Mouse (Mus musculus) embryonic facial prominence, embryonic 11.5 days (tissue): ENCODE results near the gene Zfyve1. TPM values are rescaled to one million over a fixed set of nuclear protein-coding genes. Genes with fewer than 3 reads are reported as not detected.
"Not testable (repeated sequence)": the region's sequence is repeated elsewhere in the genome, so short reads cannot be mapped to it uniquely, and the experiment has no call there.

Source experiments
- ATAC-seq: fragments of 200-750 bp; cut with Nextera tagmentation; replicated peaks from 2 replicates; pipeline ENCODE4 v1.8.0; 2017; ENCODE audit warnings: low read depth; ENCODE audit not compliant: insufficient number of reproducible peaks, low FRiP score, low TSS enrichment
- DNase-seq: peaks from one replicate; pipeline ENCODE4 v3.0.0-alpha.2; 2015; ENCODE audit warnings: low spot score
- H3K27ac ChIP-seq: fragments of 300-500 bp; sonication (generic); replicated peaks from 2 replicates; pipeline ENCODE4 v1.5.1; 2014; ENCODE audit warnings: mild to moderate bottlenecking, low read depth, low read length, control low read depth
- H3K27me3 ChIP-seq: fragments of 300-500 bp; sonication (generic); 2 replicates; pipeline ENCODE4 v1.6.1; 2014; ENCODE audit warnings: mild to moderate bottlenecking, low read length, moderate library complexity, mixed read lengths; ENCODE audit not compliant: control insufficient read depth, insufficient read depth
- H3K36me3 ChIP-seq: fragments of 300-500 bp; sonication (generic); replicated peaks from 2 replicates; pipeline ENCODE4 v1.6.1; 2014; ENCODE audit warnings: low read depth, mild to moderate bottlenecking, low read length, moderate library complexity, mixed read lengths; ENCODE audit not compliant: control insufficient read depth, insufficient read depth
- H3K4me1 ChIP-seq: fragments of 300-500 bp; sonication (generic); 2 replicates; pipeline ENCODE4 v1.6.1; 2014; ENCODE audit warnings: low read length, mixed read lengths; ENCODE audit not compliant: control insufficient read depth, insufficient read depth
- H3K4me2 ChIP-seq: fragments of 300-500 bp; sonication (generic); 2 replicates; pipeline ENCODE4 v1.6.1; 2014; ENCODE audit warnings: low read depth, mild to moderate bottlenecking, control low read depth, low read length, moderate library complexity
- H3K4me3 ChIP-seq: fragments of 300-500 bp; sonication (generic); 2 replicates; pipeline ENCODE4 v1.5.1; 2014; ENCODE audit warnings: low read depth, low read length, control low read depth
- H3K9ac ChIP-seq: fragments of 300-500 bp; sonication (generic); replicated peaks from 2 replicates; pipeline ENCODE4 v1.6.1; 2014; ENCODE audit warnings: mild to moderate bottlenecking, control low read depth, low read length
- H3K9me3 ChIP-seq: fragments of 300-500 bp; sonication (generic); replicated peaks from 2 replicates; pipeline ENCODE4 v1.6.1; 2016; ENCODE audit warnings: mild to moderate bottlenecking, low read length, inconsistent platforms, mixed read lengths; ENCODE audit not compliant: control insufficient read depth
- WGBS: fragments of 180-500 bp; shearing (Covaris S2); extraction: QIAGEN DNeasy Blood & Tissue Kit; methylation state at CpG from one replicate; pipeline ENCODE4 v1.1.7; 2014; 5-methylcytosine and 5-hydroxymethylcytosine counted together
- polyA plus RNA-seq: library from polyadenylated mRNA; unstranded; fragments of >200 nt; fragmentation: Nextera tagmentation; extraction: Ambion mirVana; gene quantifications from 2 replicates; pipeline ENCODE4 v1.2.1, GENCODE M21; 2014

Zfyve1 gene
- 16.7 and 17.0 TPM in 2 replicates for polyA plus RNA-seq

- DNase-seq (peak; percentile 97), ATAC-seq (peak; percentile 99)
- Histone ChIP-seq H3K36me3 (no peaks in the 10 kb centered on the region), H3K4me3 (peak within 1 kb of the TSS; percentile 79), H3K4me2 (peak within 1 kb of the TSS; percentile 51), H3K4me1 (no peaks in the 10 kb centered on the region), H3K9ac (peak within 1 kb of the TSS; percentile 92), H3K27me3 (no peaks in the 10 kb centered on the region), H3K27ac (peak within 1 kb of the TSS; percentile 65; the same call in 1 of the 2 replicates), H3K9me3 (no peaks in the 10 kb centered on the region)
- WGBS: under 1% methylated on average over 28 of the region's 28 CpGs
Observed at GRCm38 (mm10) chr12:83597025-83597501, at the start of gene Zfyve1. Zfyve1 (minus strand) TSS chr12:83597222.

GRCm38 (mm10) chr12:83643116-83643515 lies 46.1 kb upstream of the Zfyve1 start:
- DNase-seq (no peak), ATAC-seq (no peak)
- Histone ChIP-seq H3K9me3 (no peaks in the 10 kb centered on the region), H3K27ac (no peak overlapping the region), H3K4me3 (no peak overlapping the region), H3K4me1 (no peaks in the 10 kb centered on the region), H3K9ac (no peak overlapping the region), H3K36me3 (peaks cover 13% of the 10 kb centered on the region), H3K27me3 (no peaks in the 10 kb centered on the region), H3K4me2 (no peak overlapping the region)
- 90% methylated on average over 1 of the region's 1 CpGs for WGBS

- Histone ChIP-seq H3K4me1 (no peaks in the 10 kb centered on the region), H3K9me3 (no peaks in the 10 kb centered on the region), H3K4me3 (no peak overlapping the region), H3K9ac (no peak overlapping the region), H3K27ac (no peak overlapping the region), H3K27me3 (no peaks in the 10 kb centered on the region), H3K4me2 (no peak overlapping the region), H3K36me3 (peaks cover 17% of the 10 kb centered on the region)
- 91% methylated on average over 2 of the region's 2 CpGs for WGBS
- DNase-seq (no peak), ATAC-seq (no peak)
Observed at GRCm38 (mm10) chr12:83641233-83641632, 44.2 kb upstream of the Zfyve1 start.

- Histone ChIP-seq H3K4me1 (no peaks in the 10 kb centered on the region), H3K9me3 (no peaks in the 10 kb centered on the region), H3K27me3 (no peaks in the 10 kb centered on the region), H3K36me3 (peaks cover 4% of the 10 kb centered on the region), H3K4me2 (no peak overlapping the region), H3K4me3 (no peak overlapping the region), H3K9ac (no peak overlapping the region), H3K27ac (no peak overlapping the region)
- no peak for ATAC-seq
- WGBS: 54% methylated on average over 2 of the region's 2 CpGs
- no peak for DNase-seq
Observed at GRCm38 (mm10) chr12:83633807-83634206, 36.8 kb upstream of the Zfyve1 start.

DNA sequence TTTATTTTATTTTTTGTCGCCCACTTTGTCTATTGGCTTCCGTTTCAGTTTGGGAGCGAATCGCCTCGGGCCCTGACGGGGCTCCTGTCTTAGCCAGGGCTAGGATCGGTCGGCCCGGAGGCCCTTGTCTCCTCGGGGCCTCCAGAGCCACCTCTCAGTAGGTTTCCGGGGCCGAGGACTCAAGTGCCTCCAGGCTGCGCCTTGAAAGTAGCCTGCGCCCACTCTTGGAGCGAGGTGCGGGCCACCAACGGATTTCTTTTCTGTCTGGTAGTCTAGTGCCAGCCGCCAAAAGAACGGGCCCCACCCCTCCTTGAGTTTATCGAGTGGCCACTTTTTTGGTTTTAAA lies 35.6 kb upstream of the Zfyve1 start:
- ATAC-seq (peak; percentile 63), DNase-seq (peak; percentile 61)
- peak overlapping the region; percentile 99 for H3K9ac ChIP-seq
- no peaks in the 10 kb centered on the region for H3K9me3 ChIP-seq
- no peaks in the 10 kb centered on the region for H3K27me3 ChIP-seq
- peak overlapping the region; percentile 55 for H3K4me2 ChIP-seq
- H3K4me3 ChIP-seq: peak overlapping the region; percentile 96
- H3K36me3 ChIP-seq: peaks cover 4% of the 10 kb centered on the region
- H3K27ac ChIP-seq: peak overlapping the region; percentile 94
- under 1% methylated on average over 20 of the region's 20 CpGs for WGBS
- no peaks in the 10 kb centered on the region for H3K4me1 ChIP-seq

DNA sequence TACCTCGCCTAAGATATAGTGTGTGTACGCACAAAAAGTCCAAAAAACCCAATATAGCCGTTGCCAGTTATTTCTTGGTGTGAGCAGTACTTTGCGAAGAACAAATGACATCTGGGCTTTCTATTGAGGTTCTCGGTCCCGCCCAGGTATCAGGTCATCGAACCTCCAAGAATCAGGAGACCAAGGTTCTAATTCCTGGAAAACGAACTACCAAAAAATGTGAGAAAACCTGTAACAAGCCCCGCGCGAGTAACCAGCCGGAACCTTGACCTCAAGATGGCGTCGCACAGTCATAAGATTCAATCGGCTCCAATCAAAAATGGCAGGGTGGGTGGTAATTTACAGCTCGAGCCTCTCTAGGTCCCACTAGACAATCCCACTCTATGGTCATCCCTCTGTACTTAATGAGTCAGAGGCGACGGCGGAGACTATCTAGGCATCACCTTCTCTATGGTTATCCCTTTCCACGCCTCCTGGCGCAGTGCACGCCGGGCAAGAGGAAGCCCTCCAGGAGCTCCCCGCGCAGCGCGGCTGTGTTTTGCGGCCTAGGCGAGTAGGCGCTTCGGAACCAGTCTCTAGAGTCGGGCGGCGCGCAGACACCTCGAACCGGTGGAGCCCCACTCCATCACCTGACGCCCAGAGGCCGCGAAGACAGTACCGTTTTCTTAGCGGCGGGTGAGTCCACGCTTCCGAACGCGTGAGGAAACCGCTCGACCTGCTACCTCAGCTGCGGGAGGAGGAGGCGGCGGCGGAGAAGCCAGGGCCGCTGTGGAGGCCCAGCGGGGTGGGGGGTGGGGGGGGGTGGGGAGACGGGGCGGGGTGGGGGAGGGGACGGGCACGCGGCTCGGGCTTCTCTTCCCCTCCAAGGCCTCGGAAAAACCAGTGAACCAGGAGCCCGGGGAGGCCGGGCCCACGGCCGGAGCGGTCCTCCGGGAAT lies 35.0 kb upstream of the Zfyve1 start:
- Histone ChIP-seq H3K27me3 (no peaks in the 10 kb centered on the region), H3K9ac (peak overlapping the region; percentile 99), H3K27ac (peak overlapping the region; percentile 94), H3K4me2 (peak overlapping the region; percentile 61), H3K36me3 (no peaks in the 10 kb centered on the region; the same call in 1 of the 2 replicates), H3K9me3 (no peaks in the 10 kb centered on the region), H3K4me1 (no peaks in the 10 kb centered on the region), H3K4me3 (peak overlapping the region; percentile 96)
- ATAC-seq (peak; percentile 100), DNase-seq (peak; percentile 99)
- WGBS: under 1% methylated on average over 56 of the region's 68 CpGs

GRCm38 (mm10) chr12:83630936-83631335 lies 33.9 kb upstream of the Zfyve1 start, which contains the start of gene Rbm25:
Rbm25 (plus strand) TSS chr12:83631236.
- H3K27me3 ChIP-seq, H3K9me3 ChIP-seq, ATAC-seq, DNase-seq, H3K36me3 ChIP-seq, H3K4me1 ChIP-seq: not testable (repeated sequence)
- Histone ChIP-seq H3K27ac (peak within 1 kb of the TSS; percentile 94), H3K4me2 (peak within 1 kb of the TSS; percentile 61), H3K9ac (peak within 1 kb of the TSS; percentile 99), H3K4me3 (peak within 1 kb of the TSS; percentile 96)
- no CpG with 5 or more reads among the region's 5 CpGs for WGBS

GRCm38 (mm10) chr12:83624321-83624720 lies 27.3 kb upstream of the Zfyve1 start:
- Histone ChIP-seq H3K27me3 (no peaks in the 10 kb centered on the region), H3K36me3 (no peaks in the 10 kb centered on the region), H3K4me2 (no peak overlapping the region), H3K4me1 (no peaks in the 10 kb centered on the region), H3K27ac (no peak overlapping the region), H3K4me3 (no peak overlapping the region), H3K9me3 (no peaks in the 10 kb centered on the region), H3K9ac (no peak overlapping the region)
- no peak for DNase-seq
- no peak for ATAC-seq
- WGBS: 82% methylated on average over 1 of the region's 1 CpGs
